Mouse (Mus musculus) megakaryocyte progenitor cell, adult 5-6 weeks (primary cell): ENCODE measurements around the gene Tmem95. TPM values are rescaled to one million over a fixed set of nuclear protein-coding genes. Genes with fewer than 3 reads are reported as not detected.

ENCODE experiments used
- ATAC-seq: replicated peaks from 2 replicates; pipeline ENCODE4 v1.8.0; 2016; ENCODE audit warnings: mild to moderate bottlenecking, moderate TSS enrichment, inconsistent platforms; ENCODE audit not compliant: poor library complexity
- total RNA-seq, 2 experiments: library from RNA; stranded (forward) in 1 of 2; stranded (reverse) in 1 of 2; fragments of 157-497, 149-512 nt in 1 of 2; fragments of 200-1000 nt in 1 of 2; gene quantifications; 2 replicates each; pipeline versions ENCODE4 v1.2.3 to v1.2.4; 2015 to 2017

The Tmem95 gene
- total RNA-seq, 2 experiments from 2014 or later, result not detected

GRCm38 (mm10) chr11:69911701-69912100 lies 33.9 kb upstream of the Tmem95 start:
- ATAC-seq, result no peak

DNA sequence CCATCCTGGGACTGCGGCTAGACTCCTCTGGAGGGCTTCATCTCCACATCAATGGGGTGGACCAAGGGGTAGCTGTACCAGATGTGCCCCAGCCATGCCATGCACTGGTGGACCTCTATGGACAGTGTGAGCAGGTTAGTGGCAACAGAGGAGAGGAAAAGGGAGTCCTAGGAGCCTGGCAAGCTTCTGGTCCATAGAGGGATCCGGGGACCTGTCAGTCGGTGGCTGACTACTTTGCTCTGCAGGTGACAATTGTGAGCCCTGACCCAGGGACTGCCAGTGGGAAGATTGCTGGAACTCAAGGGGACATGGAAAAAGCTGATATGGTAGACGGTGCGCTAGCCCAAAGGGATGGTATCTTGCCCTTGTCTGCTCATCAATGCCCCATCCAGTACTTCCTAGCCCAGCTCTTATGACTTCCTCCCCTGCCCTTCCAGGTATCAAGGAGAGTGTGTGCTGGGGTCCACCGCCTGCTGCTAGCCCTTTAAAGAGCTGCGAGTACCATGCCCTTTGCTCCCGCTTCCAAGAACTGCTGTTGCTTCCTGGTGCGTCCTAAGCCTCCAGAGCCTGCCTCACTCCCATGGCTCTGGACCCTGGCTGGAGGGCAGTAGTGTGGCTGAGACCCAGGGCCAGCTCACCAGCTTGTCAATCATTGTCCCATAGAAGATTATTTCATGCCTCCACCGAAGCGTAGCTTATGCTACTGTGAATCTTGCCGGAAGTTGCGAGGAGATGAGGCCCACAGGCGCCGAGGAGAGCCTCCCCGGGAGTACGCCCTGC lies 33.2 kb upstream of the Tmem95 start:
- ATAC-seq, result no peak

- no peak for ATAC-seq
Observed at GRCm38 (mm10) chr11:69910177-69910576, 32.4 kb upstream of the Tmem95 start.

- ATAC-seq, result no peak
Observed at GRCm38 (mm10) chr11:69909174-69909573, 31.4 kb upstream of the Tmem95 start.

DNA sequence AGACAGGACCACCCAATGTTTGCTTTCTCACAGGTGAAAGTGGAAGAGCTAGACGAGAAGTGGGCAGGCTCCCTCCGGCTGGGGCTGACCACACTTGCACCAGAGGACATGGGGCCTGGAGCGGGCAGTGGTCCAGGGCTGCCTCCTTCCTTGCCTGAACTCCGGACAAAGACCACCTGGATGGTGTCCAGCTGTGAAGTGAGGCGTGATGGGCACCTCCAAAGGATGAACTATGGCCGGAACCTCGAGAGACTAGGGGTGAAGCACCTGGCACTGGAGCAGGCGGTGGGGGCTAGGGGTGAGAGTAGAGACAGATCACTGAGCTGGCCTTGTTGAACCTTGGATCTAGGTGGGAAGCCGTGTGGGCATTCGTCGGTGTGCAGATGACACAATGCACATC lies 30.8 kb upstream of the Tmem95 start:
- ATAC-seq, result no peak

DNA sequence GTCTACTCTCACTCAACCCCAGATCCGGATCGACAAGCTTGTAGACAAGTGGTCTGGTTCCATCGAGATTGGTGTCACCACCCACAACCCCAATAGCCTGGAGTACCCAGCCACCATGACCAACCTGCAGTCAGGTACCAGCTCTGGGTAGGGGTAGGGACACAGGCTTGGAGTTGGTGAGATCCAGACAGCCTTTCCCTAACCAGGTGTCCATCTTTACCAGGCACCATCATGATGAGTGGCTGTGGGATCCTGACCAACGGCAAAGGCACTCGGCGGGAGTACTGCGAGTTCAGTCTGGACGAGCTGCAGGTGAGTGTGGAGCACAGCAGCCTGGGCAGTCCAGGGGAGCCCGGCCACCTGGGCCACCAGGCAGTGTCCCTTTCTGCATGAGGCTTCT lies 26.5 kb upstream of the Tmem95 start:
- no peak for ATAC-seq

GRCm38 (mm10) chr11:69902972-69903371 lies 25.2 kb upstream of the Tmem95 start:
- ATAC-seq, result no peak

- ATAC-seq, result no peak
Observed at GRCm38 (mm10) chr11:69901993-69902392, 24.2 kb upstream of the Tmem95 start.

GRCm38 (mm10) chr11:69901406-69901846 lies 23.6 kb upstream of the Tmem95 start:
- peak; percentile 87 for ATAC-seq

GRCm38 (mm10) chr11:69900471-69901405 lies 22.9 kb upstream of the Tmem95 start, which contains the start of the genes 2810408A11Rik and Neurl4:
Gene 2810408A11Rik, minus strand, starts transcription at chr11:69900987.
Gene Neurl4, plus strand, starts transcription at chr11:69901072.
- ATAC-seq, result peak; percentile 83

- ATAC-seq, result no peak
Observed at GRCm38 (mm10) chr11:69899870-69900269, 22.1 kb upstream of the Tmem95 start.

GRCm38 (mm10) chr11:69895291-69895690 lies 17.5 kb upstream of the Tmem95 start, which contains the start of gene Acap1:
Gene Acap1, minus strand, starts transcription at chr11:69895539.
- ATAC-seq, result peak; percentile 79

- peak; percentile 70 for ATAC-seq
Observed at GRCm38 (mm10) chr11:69894671-69895070, 16.9 kb upstream of the Tmem95 start.

DNA sequence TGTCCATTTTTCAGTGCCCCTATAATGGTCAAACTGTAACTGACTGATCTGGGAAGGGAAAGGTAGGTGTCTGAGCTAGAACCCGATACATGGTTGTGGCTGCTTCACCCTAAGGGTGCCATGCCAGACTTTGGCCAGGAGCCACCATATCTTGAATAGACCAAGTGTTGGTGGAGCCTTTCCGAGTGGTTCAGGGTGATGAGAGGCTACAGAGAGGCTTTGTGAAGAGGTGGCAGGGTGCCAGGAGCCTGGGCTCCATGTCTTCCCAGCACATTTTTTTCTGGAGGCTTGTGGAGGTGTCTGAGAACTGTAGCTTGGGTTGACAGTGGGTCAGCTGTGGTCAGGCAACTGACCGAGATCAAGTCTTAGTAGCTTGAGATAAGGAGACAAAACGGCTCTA lies 13.7 kb upstream of the Tmem95 start:
- ATAC-seq, result peak; percentile 40

DNA sequence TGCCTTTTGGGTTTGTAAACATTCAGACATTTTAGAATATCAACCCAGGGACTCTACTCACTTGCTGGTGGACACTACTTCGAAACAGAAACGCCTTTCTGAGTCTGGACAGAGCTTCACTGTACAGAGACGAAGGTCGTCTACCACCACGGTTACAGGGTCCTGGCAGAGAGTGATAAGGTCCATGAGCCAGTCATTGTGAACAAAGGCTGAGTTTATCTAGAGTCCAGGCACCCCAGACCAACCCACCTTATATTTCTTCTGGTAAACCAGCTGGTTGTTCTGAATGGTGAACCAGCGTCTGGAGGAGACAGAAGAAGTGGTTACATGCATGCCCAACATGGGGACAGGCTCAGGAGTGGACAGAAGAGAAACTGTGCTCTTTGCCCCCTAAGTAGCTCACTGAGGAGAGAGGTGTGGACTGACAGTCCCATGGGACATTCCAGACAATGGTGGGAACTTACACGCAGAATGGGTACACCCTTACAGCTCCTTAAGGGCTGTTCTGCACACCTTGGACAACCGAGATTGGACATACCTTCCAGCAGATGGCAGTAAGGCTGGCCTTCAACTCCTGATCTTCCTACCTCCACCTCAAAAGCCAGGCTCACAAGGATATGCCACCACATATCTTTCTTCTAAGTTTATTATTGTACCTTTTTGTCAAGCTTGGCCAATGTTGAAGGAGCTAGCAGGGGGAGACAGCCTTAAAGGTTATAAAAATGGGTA lies 9.3 kb upstream of the Tmem95 start:
- ATAC-seq, result peak; percentile 70

GRCm38 (mm10) chr11:69884663-69885062 lies 6.8 kb upstream of the Tmem95 start:
- no peak for ATAC-seq

GRCm38 (mm10) chr11:69884240-69884639 lies 6.4 kb upstream of the Tmem95 start:
- no peak for ATAC-seq

DNA sequence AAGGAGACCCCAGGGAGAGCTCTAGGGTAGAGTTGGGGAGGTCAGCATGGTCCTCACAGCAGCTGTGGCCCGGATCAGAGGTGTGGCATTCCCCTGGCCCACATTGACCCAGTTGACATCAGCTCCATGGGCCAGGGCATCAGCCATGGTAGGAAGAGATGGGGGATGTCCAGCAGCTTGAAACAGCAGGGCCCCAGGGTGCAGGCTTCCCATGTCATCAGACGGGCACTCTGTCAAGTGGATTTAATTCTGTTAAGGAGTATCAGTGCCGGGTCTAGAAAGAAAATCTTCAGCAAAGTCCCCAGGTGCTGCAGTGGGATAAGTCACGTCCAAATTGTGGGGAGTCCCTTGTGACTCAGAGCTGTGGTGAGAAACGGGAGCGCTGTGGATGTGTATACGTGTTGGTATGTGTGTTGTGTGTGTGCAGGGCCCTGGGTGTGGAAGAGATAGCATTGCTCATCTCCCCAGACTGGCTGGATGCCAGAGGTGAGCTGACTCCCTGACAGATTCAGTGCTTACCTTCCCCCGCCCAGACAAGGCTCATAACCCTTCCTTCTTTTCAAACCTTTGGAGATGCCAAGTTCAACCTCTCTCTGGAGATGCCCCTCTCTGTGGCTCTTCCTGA lies 5.8 kb upstream of the Tmem95 start:
- 0 out of 2 replicates have a peak, but pooled peaks have one; percentile 6 for ATAC-seq

- no peak for ATAC-seq
Observed at GRCm38 (mm10) chr11:69883066-69883465, 5.2 kb upstream of the Tmem95 start.
